Comparison of ENCODE assay signal across 9 mouse cellular contexts in genomic region chr3:107159418-107159817, GRCm38 (mm10). TPM values are rescaled to one million over a fixed set of nuclear protein-coding genes. Genes with fewer than 3 reads are reported as not detected.
DNase-seq lines count a peak whose midpoint lies in the region; TF ChIP-seq lines count a peak whose summit lies in the region.
"Had no signal": no experiment of that assay in that cellular context is flagged by ENCODE, and none has a peak within 500 bp of the region (broad histone marks: within the 10 kb centered on the region; RNA-seq: fewer than 3 reads in every experiment).

No protein-coding gene starts in this region.

- intact Hi-C loops in left cerebral cortex, adult 2 months (cut with DNase I): no loop called here
- intact Hi-C loops in left cerebral cortex, postnatal 10 days (cut with DNase I): no loop called here

- WGBS in forebrain, embryonic 10.5 days: 66% methylated on average over 3 of the region's 3 CpGs
- 60% methylated on average over 3 of the region's 3 CpGs for WGBS in midbrain, embryonic 10.5 days

- peak; percentile 44 for TF ChIP-seq CTCF in left cerebral cortex, adult 2 months (IDR thresholded peaks at IDR 0.05)

- no peak overlapping the region for H3K27ac ChIP-seq in left cerebral cortex, adult 2 months
- peak overlapping the region; percentile 56; the same call in 1 of the 2 replicates for H3K27ac ChIP-seq in forebrain, embryonic 10.5 days
- no peak overlapping the region for H3K27ac ChIP-seq in midbrain, embryonic 10.5 days (replicated peaks)
- H3K27ac ChIP-seq: liver, embryonic 13.5 days had no signal

- H3K36me3 ChIP-seq in forebrain, embryonic 10.5 days (replicated peaks): no peaks in the 10 kb centered on the region
- H3K36me3 ChIP-seq in midbrain, embryonic 10.5 days: no peaks in the 10 kb centered on the region
- H3K36me3 ChIP-seq: liver, embryonic 13.5 days had no signal

- no peaks in the 10 kb centered on the region for H3K9me3 ChIP-seq in forebrain, embryonic 10.5 days
- no peaks in the 10 kb centered on the region for H3K9me3 ChIP-seq in midbrain, embryonic 10.5 days (replicated peaks)
- H3K9me3 ChIP-seq: liver, embryonic 13.5 days had no signal

- no peak overlapping the region for H3K4me3 ChIP-seq in left cerebral cortex, adult 2 months
- peak overlapping the region; percentile 46 for H3K4me3 ChIP-seq in forebrain, embryonic 10.5 days
- peak overlapping the region; percentile 52 for H3K4me3 ChIP-seq in midbrain, embryonic 10.5 days
- H3K4me3 ChIP-seq: liver, embryonic 13.5 days had no signal

- H3K27me3 ChIP-seq in forebrain, embryonic 10.5 days (ENCODE audit: poor library complexity, severe bottlenecking): peaks cover 7% of the 10 kb centered on the region
- H3K27me3 ChIP-seq in midbrain, embryonic 10.5 days (ENCODE audit: low read depth, poor library complexity, severe bottlenecking): 0 out of 2 replicates have a peak, but pooled peaks cover 6% of the 10 kb centered on the region

- peak in 1 of 2 experiments; percentile 28 for DNase-seq in left cerebral cortex, adult 2 months (ENCODE audit: extremely low spot score in 1 of 2, low spot score in 2 of 2)
- no peak for DNase-seq in left cerebral cortex, postnatal 10 days (ENCODE audit: extremely low spot score in 1 of 2, low spot score in 2 of 2)
- DNase-seq in ZHBTc4 (ENCODE audit: low read depth, low spot score): peak; percentile 31
- DNase-seq in forebrain, embryonic 10.5 days (ENCODE audit: extremely low spot score, low spot score): no peak
- DNase-seq in midbrain, embryonic 10.5 days (ENCODE audit: low spot score): peak; percentile 17
- no peak for DNase-seq in urinary bladder, adult 18-20 months (ENCODE audit: low spot score in 2 of 2)
- no peak for DNase-seq in ovary, postnatal 14 days (ENCODE audit: low spot score)
- DNase-seq in kidney, adult 11 months: no peak
- DNase-seq: liver, embryonic 13.5 days had no signal

- peaks cover 7% of the 10 kb centered on the region for H3K4me1 ChIP-seq in forebrain, embryonic 10.5 days
- H3K4me1 ChIP-seq in midbrain, embryonic 10.5 days: peaks cover 9% of the 10 kb centered on the region
- H3K4me1 ChIP-seq: liver, embryonic 13.5 days had no signal

RNA-seq across cellular contexts. Expression of gene Kcna10, which starts 23.4 kb away (rescaled TPM):
- under 1 TPM in 1 of 2 experiments, not detected in 1; 0.18 TPM for total RNA-seq in left cerebral cortex, adult 2 months (2021)
- total RNA-seq in left cerebral cortex, postnatal 10 days (2021): not detected
- polyA plus RNA-seq in forebrain, embryonic 10.5 days (2016; fragmentation: Nextera tagmentation; extraction: Ambion mirVana): not detected in 2 replicates
- not detected in 2 replicates for polyA plus RNA-seq in midbrain, embryonic 10.5 days (2016; fragmentation: Nextera tagmentation; extraction: Ambion mirVana)
- polyA plus RNA-seq: liver, embryonic 13.5 days had no signal

RNA-seq across cellular contexts. Expression of gene Kcna2, which starts 58.5 kb away (rescaled TPM):
- total RNA-seq in left cerebral cortex, adult 2 months (2021): 100 to 1,000 TPM; 156 to 162 TPM
- total RNA-seq in left cerebral cortex, postnatal 10 days (2021): 10 to 100 TPM; 54.9 to 58.4 TPM
- polyA plus RNA-seq in forebrain, embryonic 10.5 days (2016; fragmentation: Nextera tagmentation; extraction: Ambion mirVana): not detected in 2 replicates
- 0.10 and 0.11 TPM in 2 replicates for polyA plus RNA-seq in midbrain, embryonic 10.5 days (2016; fragmentation: Nextera tagmentation; extraction: Ambion mirVana)

Comparison
In these comparisons a context has a peak if more than half of its experiments do, and no peak if none do; other contexts are left out.
1. DNase-seq: peak in ZHBTc4 (single experiment) and midbrain, embryonic 10.5 days (single experiment); none in left cerebral cortex, postnatal 10 days (0 of 2), forebrain, embryonic 10.5 days (single experiment), urinary bladder, adult 18-20 months (0 of 2), ovary, postnatal 14 days (single experiment) and kidney, adult 11 months (single experiment).